Mouse (Mus musculus): ENCODE measurements around the gene 1700023F06Rik. TPM values are rescaled to one million over a fixed set of nuclear protein-coding genes. Genes with fewer than 3 reads are reported as not detected.

Gene 1700023F06Rik
- polyA plus RNA-seq, 1 experiment: 9.4 TPM

DNA sequence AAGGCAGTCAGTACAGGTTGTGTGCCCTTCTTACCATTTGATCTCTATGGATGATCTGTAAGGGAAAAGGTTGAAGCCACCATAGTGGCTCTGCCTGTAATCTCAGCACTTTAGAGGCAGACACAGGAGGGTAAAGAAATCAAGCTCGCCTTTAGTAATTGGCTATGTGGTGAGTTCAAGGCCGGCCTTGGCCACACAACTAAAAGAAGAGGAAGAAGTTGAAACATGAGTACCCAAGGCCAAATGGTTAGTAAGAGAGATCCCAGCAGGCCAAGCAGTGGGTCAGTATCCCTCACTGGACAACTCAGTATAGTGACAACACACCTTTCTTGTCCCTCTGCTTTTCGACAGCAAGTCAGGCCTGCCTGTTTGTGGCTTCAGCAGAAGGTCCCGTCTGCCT is 58.6 kb downstream of the 1700023F06Rik start:
- TF ChIP-seq CTCF (IDR thresholded peaks at IDR 0.05; ENCODE audit: borderline replicate concordance, insufficient read depth, low read depth, low read length): no peak
- no peak for TF ChIP-seq POLR2A (IDR thresholded peaks at IDR 0.05; ENCODE audit: borderline replicate concordance, insufficient read depth, low read length)
- WGBS: 94% methylated on average over 4 of the region's 4 CpGs
- H3K4me1 ChIP-seq (ENCODE audit: control insufficient read depth, insufficient read depth, low read length): no peaks in the 10 kb centered on the region
- no peak overlapping the region for H3K27ac ChIP-seq (ENCODE audit: insufficient read depth, low read length)
- DNase-seq: no peak
- H3K4me3 ChIP-seq (replicated peaks; ENCODE audit: insufficient read depth, low read depth, low read length): no peak overlapping the region
- no peaks in the 10 kb centered on the region for H3K27me3 ChIP-seq (ENCODE audit: control insufficient read depth, insufficient read depth, low read length)

Other genes with a start within 250 kb of the 1700023F06Rik start
- gene Nmt1, start 180.4 kb downstream of the 1700023F06Rik start, polyA plus RNA-seq (2012; rRNA removed): 58.8 and 63.2 TPM in 2 replicates
- 58.3 and 63.6 TPM in 2 replicates for gene Dcakd, start 180.2 kb downstream of the 1700023F06Rik start, polyA plus RNA-seq (2012; rRNA removed)
- gene Plcd3, start 106.9 kb downstream of the 1700023F06Rik start, polyA plus RNA-seq (2012; rRNA removed): 11.8 and 13.1 TPM in 2 replicates
- gene Acbd4, start 106.9 kb downstream of the 1700023F06Rik start, polyA plus RNA-seq (2012; rRNA removed): 60.4 and 61.5 TPM in 2 replicates
- 25.5 and 28.8 TPM in 2 replicates for gene Hexim1, start 92.3 kb downstream of the 1700023F06Rik start, polyA plus RNA-seq (2012; rRNA removed)
- 20.9 and 23.0 TPM in 2 replicates for gene Hexim2, start 76.1 kb downstream of the 1700023F06Rik start, polyA plus RNA-seq (2012; rRNA removed)
- gene Fmnl1, start 37.5 kb downstream of the 1700023F06Rik start, polyA plus RNA-seq (2012; rRNA removed): 63.7 and 71.1 TPM in 2 replicates
- gene Spata32, start 9.9 kb upstream of the 1700023F06Rik start, polyA plus RNA-seq (2012; rRNA removed): 2.7 and 3.2 TPM in 2 replicates
- gene Map3k14, start 58.9 kb upstream of the 1700023F06Rik start, polyA plus RNA-seq (2012; rRNA removed): 6.0 and 6.1 TPM in 2 replicates
- gene Arhgap27, start 155.1 kb upstream of the 1700023F06Rik start, polyA plus RNA-seq (2012; rRNA removed): 20.7 and 21.1 TPM in 2 replicates
- 18.5 and 19.1 TPM in 2 replicates for gene Plekhm1, start 204.1 kb upstream of the 1700023F06Rik start, polyA plus RNA-seq (2012; rRNA removed)